Mouse (Mus musculus) spleen, adult 2 months (tissue): ENCODE data around the gene Bhmt2.

Experiments
- CTCF ChIP-seq: fragments of 200-500 bp; IDR thresholded peaks from 2 replicates; pipeline ENCODE4 v1.5.1; 2011; ENCODE audit warnings: mild to moderate bottlenecking, inconsistent platforms; ENCODE audit not compliant: insufficient read depth, insufficient read length, insufficient replicate concordance; ENCODE audit errors: extremely low read depth
- POLR2A ChIP-seq: fragments of 200-500 bp; IDR thresholded peaks from 2 replicates; pipeline ENCODE4 v1.6.1; 2011; ENCODE audit warnings: low read depth, low read length, inconsistent platforms

DNA sequence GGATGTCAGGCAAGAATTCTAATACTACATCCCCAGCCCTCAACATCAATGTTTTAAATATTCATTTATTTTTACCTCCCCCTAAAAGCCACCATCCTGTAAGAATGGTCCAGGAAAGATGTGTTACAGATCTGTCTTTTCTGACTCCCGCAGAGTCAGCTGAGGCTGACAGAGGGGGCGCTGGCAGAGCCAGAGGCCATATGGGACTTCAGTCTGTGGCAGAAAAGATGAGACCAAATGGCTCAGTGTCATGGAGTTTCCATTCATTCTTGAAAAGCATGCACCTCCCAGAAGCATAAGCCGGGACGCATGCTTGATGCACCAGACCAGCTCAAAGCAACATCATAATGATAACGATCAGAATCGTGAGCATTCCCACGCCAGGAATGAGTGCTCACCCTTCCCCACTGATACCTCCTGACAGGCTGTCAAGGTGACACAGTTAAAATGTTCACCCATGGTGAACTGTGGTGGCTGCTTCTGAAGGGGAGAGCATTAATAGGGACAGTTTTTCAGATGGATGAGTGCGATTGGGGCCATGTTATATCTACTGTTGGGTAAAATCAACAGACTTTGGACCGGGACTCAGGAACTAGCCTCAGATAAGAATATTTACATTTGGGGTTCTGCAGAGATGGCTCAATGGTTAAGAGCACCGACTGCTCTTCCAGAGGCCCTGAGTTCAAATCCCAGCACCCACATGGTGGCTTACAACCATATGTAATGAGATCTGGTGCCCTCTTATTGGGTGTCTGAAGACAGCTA lies 43.0 kb downstream of the Bhmt2 start:
- TF ChIP-seq CTCF (no peak), POLR2A (no peak)
